Mouse (Mus musculus) left cerebral cortex, adult 11 months (tissue): ENCODE data around the gene Vps51.

Source experiments
- DNase-seq: peaks from one replicate; pipeline ENCODE4 v3.0.0; 2022; ENCODE audit warnings: low spot score

The Vps51 gene

DNA sequence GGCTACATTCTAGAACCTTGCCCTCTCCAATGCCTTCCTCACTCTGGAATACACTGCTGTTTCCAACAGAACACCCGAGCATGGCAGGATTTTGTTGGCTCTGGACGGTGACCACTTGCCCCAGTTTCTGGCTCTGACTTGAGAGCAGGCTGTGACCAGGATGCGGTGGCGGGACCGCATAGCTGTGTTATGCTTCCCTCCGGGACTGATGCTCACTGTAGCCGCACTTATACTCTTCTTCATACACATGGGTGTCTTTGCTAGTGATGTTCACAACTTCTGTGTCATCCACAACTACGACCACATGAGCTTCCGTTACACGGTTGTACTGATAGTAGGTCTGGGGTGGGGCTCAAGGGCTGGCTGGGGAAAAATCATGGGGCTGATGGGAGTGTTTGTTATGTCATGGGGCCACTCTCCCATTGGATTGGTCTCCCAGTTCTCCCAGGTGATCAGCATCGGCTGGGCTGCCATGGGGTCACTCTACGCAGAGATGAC, 3.0 kb upstream of the Vps51 start, which contains the start of gene Tmem262:
Tmem262 (plus strand) TSS at position 51 of the 498 bp plus-strand sequence.
- DNase-seq, result no peak

DNA sequence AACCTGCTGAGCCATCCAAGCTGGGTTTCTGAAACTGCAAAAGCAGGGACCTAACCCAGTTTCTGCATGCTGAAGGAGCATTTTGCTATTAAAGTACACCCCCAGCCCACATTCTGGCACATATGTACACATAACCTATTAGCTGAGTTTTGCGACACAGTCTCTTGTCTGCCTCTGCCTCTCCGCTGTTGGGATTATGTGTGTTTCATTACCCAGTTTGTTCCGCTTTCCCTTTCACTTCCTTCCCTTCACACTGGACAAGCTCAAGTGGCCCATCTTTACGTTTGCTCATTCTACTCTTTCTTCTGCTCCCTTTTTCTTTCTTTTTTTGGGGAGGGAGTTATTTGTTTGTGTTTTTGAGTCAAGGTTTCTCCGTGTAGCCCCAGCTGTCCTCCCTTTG, 3.1 kb downstream of the Vps51 start:
- DNase-seq, result no peak

DNA sequence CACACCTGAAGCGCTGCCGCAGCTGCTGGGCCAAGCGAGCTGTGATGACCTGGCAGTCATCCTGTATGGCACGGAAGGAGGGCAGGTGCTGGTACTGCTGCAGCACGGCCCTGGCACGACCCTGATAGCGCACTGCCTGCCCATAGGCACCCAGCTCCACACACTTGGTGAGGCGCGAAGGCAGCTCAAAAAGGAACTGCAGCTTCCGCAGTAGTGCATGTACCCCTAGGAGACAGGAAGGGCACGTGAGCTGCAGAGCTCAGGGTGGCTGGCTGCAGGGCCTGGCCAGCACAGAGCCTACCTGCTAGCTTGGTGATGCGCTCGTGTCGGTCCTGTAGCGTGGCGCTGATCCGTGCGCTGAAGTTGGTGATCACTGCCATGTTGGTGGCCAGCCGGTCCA, 5.8 kb downstream of the Vps51 start:
- no peak for DNase-seq

DNA sequence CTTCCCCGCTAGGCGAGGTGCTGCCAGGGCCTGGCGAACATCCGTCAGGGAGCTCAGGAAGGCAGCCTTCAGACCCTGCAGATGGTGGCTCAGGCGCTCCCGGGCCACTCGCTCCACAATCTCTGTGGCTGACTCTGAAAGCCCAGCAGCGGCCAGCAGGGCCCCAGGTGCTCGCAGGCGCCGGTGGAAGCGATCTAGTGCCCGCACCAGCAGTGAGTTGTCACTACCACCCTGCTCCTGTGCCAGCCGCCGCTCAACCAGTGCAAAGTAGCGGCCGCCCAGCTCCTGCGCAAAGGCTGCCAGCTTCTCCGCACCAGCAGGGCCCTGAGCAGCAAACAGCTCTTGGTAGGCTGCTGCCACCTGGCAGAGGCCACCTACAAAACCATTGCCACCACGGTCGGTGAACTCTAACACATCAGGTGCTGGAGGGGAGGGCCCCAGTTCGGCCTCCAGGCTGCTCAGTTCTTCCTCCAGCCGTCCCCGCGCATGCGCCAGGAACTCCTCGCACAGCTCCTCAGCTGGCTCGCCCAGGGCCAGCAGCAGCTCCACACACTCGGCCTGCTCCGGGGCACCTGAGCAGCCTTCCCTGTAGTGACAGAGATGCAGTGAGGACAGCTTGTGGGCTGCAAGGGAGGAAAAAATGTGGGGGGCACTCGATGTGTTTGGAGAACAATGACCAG, 6.3 kb downstream of the Vps51 start:
- no peak for DNase-seq

DNA sequence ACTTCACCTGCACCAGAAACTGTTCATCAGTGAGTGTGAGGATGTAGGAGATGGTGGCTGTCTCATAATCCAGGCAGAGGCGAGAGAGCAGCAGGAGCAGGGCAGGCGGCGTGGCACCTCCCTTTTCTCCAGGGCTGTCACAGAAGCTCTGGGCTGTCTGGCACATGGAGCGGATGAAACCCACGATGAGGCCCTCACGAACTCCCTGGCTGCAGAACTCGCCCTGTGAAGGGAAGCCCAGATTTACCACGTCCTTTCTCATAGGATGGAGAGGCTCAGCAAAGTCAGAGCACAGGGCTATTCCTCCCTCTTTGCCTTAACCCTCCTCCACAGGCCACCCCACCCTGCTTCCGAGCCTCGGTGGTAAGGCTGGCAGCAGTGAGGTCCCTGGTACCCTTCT, 7.2 kb downstream of the Vps51 start:
- DNase-seq, result no peak

DNA sequence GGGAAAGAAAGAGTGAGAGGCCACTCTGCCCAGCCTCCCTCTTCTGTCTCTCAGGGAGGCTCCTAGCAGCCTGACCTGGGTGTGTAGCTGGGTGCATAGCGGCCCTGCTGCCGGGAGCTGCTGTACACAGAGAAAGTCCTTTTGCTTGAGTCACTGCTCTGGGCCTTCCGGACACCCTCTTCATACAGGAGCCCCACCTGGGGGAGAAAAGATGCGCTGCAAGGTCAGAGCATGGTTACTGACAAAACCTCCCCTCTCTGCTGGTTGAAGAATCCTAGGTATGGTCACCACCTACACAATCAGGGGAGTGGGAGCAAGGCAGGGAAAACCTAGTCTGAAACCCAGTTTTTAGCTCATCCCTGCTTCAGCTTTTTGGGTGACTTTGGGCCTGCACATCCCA, 8.1 kb downstream of the Vps51 start:
- no peak for DNase-seq

DNA sequence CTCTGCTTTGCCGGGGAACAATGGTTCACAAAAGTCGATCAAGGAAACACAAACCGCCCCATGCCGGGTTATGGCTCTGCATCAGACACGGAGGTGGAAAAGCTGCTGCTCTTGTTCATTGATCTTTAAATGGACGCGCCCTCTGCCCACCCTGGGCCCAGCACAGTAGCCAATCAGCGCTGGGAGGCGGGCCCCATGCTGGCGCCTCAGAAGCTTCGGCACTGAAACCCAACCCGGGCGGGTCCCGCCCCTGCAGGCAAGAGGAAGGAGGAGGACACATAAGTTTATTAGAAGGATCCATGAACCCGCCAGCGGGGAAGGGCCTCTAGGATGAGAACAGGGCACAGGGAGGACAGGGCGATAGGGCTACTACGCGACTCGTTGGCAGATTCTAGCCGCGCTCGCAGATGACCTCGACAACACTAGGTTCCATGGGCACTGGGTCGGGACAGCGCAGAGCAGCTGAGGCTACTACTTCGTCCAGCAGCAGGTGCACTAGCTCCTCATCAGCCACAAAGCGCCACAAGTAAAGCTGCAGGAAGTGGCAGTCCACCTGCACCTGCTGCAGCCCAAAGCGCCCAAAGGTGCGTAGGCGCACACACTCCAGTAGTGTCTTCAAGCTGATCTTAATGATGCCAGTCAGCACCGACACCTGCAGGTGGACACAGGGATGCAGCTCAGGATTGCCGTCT, 9.2 kb downstream of the Vps51 start, which contains the start of gene Tm7sf2:
Tm7sf2 (minus strand) TSS at position 650 of the 692 bp plus-strand sequence.
- DNase-seq, result peak; percentile 77

DNA sequence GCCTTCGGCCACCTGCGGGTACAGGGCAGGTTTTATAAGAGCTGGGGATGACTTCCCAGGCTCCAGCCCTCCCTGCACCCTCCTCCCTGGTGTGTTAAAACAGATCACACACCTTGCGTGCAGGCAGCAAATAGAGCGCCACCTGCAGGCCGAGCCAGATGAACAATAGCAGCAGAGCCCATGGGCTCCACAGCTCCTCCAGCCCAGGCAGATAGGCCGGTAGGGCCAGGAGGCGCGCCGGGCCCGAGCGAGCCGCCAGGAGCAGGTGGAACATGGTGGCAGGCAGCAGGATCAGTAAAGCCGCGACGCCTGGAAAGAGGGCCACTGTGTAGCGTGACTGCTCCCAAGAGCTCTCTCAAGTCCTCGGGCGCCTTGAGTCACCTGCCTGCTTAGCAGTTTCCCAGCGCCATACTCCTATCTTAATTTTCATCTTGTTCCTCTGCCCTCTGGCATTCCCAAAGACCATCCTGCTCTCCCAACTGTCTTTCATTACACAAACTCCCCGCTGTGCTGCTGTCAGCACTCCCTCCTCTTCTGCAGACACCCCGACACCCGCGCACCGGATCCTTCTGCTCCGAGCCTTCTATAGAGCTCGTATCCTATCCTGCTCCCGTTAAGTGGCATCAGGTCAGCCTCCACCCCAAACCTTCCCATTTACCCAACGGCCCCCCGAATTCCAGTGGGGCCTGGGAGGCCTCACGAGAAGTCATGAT, 9.9 kb downstream of the Vps51 start:
- DNase-seq, result peak; percentile 79

DNA sequence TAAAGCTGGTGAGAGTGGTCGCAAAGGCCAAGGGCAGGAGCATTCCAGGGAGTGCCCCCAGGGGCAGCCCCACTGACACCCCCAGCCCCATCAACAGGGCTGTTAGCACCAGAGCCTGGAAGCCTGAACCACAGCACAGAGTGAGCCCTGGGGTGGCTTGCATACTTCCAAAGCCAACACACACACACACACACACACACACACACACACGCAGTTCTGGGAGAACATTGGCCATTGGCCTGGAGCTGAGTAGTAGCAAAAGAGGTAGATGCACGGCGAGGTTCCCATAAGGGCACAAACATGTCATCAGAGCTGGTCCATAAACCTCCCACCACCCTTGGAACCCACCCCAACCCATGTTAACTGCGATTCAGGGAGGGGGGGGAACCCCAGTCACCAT, 10.5 kb downstream of the Vps51 start:
- no peak for DNase-seq

DNA sequence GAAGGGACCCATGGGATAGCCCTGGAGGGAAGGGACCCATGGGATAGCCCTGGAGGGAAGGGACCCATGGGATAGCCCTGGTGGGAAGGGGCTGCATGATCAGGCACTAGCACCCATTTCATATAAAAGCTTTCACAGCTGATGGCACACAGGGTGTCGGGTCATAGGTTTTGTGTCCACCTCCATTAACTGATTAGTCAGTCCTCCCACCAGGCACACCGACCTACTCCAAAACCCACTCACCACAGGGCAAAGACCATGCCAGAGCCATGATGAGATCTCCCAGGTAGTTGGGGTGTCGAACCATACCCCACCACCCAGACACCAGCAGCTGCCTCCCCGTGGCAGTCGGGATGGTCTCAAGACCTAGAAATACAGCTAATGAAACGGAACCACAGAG, 13.9 kb downstream of the Vps51 start:
- no peak for DNase-seq

DNA sequence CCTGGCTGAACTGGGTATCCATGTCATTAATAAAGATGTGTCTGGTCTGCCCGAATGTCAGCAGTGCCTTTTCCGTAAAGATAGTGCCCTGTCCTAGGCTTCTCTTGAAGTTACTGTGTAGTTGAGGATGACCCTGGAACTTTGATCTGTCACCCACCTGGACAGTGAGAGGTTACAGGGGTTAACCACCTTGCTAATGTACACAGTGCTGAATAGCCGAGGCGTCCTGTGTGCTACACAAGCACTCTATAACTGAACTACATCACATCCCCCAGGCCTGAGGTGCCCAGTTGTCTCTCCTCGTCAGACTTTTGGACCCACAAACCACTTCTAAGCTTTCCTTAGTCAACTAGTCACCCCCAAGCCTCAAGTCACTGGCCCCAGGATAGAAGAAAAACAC, 14.6 kb downstream of the Vps51 start:
- DNase-seq, result no peak

DNA sequence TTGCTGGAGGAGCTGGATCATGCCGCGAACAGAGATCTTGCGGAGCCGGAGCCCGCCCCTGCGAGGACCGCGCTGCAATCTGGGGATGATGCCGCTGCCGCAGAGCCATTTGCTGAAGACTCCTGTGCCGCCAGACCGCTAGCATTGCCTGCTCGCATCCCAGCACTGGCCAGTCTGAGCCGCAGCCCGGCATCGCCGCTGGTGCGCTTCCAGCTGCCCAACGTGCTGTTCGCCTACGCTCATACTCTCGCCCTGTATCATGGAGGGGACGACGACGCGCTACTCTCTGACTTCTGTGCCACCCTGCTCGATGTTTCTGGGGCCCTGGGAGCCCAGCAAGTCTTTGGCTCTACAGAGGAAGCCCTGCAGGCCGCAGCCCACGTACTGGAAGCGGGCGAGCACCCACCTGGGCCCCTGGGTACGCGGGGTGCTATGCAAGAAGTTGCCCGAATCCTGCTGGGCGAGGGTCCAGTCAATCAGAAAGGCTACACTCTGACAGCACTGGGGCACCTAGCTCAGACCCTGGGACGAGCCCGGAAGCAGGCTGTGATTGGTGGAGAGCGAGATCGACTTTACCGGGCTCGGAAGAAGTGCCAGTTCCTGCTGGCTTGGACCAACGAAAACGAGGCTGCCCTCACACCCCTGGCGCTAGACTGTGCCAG, 15.3 kb downstream of the Vps51 start:
- DNase-seq, result no peak

DNA sequence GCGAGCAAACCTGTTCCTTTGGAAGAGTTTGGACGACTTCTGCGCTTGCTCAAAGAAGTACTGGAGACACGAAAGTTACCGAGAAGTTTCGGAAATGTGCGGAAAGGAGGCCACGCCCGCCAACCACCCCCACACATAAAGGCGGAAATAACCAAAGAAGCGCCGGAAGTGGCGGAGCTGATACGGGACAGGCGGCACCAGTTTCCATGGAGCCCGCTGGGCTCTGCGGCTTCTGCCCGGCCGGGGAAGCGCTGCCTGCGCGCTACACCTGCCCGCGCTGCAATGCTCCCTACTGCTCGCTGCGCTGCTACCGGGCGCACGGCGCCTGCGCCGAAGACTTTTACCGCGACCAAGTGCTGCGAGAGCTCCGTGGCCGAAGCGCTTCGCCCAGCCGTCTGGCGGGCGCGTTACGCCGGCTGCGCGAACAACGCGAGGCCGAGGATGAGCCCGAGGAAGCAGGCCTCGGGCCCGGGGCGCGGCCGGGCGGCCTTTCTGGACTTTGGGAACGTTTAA, 16.0 kb downstream of the Vps51 start, which contains the start of gene Znhit2:
Znhit2 (plus strand) TSS at position 172 of the 513 bp plus-strand sequence.
- DNase-seq, result peak; percentile 90

DNA sequence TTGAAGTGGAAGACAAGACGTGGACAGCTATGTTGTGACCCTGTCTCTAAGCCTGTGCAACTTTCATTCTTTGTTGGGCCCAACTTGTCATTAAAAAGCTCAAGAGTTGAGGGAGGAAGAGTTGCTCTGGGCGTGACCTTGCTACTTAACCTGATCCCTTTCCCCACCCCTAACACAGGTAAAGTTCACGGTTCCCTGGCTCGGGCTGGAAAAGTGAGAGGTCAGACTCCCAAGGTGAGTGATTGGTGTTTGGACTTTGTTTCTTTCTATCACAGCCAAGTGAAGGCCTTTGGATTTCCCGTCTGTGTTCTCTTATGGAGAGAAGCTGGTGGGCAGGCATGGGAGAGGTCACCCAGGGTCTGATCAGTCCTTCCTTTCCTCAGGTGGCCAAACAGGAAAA, 18.1 kb downstream of the Vps51 start:
- DNase-seq, result no peak

DNA sequence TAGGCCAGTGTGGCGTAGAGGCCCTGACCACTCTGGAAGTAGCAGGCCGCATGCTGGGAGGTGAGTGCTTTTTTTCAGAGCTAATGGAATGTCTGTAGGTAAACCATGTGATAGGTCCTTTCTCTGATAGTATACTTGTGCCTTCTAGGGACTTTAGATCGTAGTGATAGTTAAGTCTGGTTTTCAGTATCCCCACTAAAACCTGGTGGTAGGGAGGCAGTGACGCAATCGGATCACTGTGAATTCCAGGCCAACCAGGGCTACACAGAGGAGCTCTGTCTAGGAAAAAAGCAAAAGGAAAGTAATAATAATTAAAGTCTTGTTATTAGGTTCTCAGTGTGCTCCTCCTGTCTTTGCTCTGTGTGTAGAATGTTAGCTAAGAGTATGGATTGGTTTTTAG, 18.5 kb downstream of the Vps51 start:
- DNase-seq, result no peak

DNA sequence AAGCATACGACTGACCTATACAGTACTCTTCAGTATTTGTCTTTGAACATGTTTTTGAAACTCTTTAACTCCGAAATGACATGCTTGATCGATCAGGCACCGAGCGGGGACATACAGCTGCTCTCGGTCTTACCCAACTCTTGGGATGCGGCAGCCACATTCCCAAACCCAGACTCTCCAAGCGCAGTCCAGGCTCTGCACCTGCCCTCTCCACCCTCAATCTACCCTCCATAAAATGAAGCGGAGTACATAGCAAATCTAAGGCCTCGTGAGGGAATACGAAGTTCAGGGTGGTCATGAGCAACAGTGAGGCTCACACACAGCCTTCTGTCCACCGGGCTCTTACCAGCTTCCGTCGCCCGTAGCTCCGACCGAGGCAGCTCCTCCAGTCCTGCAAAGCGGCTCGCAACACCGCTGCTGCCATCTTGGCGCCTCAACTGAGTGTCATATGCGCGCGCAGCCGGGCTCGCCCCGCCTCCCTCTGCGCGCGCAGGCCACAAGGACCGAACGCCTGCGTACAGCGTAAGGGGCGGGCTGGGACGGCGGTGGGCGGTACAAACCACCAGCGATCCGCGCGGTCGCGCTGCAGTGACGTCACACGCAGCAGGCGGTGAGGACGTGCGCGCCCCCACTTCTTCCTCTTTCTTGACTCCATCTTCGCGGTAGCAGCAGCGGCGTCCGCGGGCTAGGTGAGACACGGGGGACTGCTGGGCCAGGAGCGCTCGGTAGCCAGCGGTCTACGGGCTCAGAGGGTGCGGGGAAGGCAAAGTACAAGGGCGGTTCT, 19.5 kb downstream of the Vps51 start, which contains the start of the genes Mrpl49 and Fau:
Mrpl49 (minus strand) TSS at position 473 of the 784 bp plus-strand sequence.
Fau (plus strand) TSS at position 532 of the 784 bp plus-strand sequence.
- DNase-seq, result peak; percentile 95

DNA sequence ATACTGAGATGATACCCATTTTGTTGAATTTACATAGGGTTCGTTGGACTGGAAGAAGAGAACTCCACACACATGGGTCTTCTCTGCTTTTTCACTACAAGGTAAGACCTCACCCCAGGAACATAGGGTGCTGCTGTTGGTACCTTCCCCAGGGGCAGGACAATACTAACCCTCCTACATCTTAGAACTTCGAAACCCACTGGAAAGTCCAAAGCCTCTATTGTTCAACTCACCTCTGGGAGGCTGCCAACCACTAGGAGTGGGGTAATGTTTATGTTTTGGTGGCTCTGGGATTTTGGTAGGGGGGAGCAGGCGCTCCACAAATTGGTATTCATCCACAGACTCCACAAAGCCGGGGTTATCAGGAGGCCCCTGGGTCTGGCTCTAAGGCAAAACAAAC, 20.3 kb downstream of the Vps51 start:
- DNase-seq, result no peak

DNA sequence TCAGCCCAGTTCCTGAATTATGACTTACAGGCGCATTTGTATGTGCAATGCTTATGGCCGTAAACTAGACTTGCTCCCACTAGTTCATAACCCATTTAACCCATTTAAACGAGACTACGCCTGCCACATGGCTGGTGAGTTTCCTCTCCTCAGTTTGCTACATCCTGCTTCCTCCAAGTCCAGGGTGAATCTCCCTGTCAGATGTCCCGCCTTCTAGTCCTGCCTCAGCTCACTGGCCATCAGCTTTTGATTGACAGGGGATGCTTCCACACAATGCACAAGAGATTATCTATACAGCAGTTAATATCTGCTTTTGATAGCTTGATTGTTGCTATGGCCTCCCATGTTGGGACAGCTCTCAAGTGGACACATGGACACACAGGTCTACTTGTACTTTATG, 22.7 kb downstream of the Vps51 start:
- no peak for DNase-seq

DNA sequence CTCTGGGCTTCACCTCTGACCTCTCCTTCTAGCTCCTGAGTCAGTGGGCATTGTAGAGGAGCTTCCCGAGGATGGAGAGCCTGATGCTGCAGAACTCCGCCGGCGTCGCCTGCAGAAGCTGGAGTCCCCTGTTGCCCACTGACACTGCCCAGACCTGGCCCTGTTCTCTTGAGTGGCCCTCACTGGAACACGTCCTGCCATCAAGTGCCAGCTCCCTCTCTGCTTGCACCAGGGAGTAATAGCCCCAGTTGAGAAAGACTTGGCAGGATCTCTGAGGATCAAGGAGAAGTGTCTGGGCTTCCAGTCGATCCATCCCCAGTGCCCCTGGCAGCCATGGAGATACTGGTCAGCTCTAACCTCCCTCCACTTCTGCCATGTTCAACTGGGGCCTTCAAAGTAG, 24.5 kb downstream of the Vps51 start:
- no peak for DNase-seq

DNA sequence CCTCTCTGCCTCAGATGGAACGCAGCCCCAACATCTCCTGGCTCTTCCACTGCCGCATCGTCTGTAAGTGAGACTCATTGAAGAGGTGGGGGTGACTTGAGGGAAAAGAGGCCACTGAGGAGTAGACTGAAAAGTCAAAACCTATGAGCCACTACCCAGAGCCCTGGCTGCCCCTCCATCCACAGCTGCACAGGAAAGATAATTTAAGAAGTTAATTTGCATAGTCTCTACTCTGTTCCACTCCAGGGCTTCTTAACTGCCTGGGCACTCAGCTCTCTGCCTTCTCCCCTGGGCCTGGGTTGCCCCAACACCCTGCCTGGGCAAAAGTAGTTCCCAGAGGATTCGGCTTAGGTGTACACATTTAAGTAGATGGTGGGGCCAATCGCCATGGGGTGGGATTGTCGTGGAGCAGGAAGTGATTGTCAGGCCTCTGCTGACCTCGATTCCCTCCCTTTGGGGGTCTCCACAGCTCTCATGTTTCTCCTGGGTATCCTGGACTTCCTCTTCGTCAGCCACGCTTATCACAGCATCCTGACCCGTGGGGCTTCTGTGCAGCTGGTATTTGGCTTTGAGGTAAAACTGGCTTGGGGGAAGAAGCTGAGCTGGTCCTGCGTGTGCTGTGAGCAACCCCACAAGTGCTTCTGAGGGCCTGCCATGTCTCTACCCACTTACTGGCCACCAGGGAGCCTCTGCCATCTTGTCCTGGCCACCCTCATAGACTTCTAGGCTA, 28.2 kb downstream of the Vps51 start:
- no peak for DNase-seq

DNA sequence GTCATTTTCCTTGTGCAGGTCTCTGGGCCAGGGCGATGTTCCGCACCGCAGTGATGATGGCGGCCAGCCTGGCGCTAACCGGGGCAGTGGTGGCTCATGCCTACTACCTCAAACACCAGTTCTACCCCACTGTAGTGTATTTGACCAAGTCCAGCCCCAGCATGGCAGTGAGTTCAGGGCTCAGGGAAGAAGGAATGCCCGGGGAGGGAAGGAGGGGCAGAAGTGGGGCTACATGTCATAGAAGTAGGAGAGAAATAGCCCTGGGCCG, 29.2 kb downstream of the Vps51 start:
- DNase-seq, result no peak
